Mouse (Mus musculus): ENCODE results near the gene Csnk1e.

Gene Csnk1e

DNA sequence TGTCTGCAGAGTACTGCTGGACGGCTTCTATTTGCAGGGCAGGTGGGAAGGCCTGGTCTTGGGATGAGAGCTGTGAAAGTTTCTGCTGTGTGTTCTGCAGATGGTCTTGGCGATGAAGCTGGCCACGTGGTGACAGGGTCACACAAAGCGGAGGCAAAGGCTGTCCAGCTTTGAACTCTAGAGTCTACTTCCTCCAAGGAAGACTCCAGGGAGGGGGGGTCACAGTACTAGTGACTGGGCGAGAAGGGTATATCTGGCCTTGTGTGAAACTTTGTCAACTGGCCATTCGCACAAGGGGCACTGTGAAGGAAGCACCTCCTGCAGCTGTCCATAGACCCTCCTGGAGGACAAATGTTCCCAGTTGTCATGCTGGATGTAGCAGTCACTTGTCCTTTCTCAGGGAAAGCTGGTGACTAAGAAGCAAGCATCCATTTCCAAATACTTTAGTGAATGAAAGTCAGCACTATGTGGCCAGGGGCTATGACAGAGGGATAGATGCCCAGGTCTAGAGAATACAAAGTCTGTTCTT, 32.6 kb downstream of the Csnk1e start:
- DNase-seq (ENCODE audit: low spot score), result no peak

DNA sequence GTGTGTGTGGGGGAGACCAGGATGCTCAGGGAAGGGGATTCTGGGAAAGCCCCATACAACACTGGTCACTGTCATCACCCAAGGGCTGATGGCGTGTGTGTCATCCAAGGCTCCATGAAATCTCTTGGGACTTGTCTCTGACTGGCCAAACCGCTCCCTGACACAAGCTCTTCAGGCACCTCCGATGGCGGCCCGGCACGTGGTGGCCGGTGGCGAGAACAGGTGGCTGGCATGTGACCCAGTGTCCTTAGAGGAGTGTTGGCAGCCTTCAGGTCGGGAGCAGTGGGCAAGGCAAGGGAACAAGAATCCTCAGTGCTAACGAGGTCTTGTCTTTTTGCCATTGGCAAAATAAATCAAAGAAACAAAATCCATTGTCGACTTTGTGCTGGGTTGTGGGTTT, 36.7 kb downstream of the Csnk1e start:
- no peak for DNase-seq (ENCODE audit: low spot score)

DNA sequence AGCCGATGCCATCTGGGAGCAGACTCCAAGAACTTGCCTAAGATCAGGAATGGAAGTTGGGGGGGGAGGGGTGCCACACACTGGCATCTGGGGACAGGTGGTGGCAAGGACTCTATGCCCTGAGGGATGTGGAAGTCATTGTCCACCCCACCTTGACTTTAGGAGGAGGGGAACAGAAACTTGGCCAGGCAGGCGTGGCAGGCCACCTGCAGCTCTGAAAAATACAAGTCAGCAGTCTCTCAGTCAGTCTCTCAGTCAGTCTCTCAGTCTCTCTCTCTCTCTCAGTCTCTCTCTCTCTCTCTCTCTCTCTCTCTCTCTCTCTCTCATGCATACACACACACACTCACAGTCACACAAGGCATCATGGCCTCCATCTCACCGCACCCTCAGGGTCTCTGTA, 37.1 kb downstream of the Csnk1e start:
- no peak for DNase-seq (ENCODE audit: low spot score)

DNA sequence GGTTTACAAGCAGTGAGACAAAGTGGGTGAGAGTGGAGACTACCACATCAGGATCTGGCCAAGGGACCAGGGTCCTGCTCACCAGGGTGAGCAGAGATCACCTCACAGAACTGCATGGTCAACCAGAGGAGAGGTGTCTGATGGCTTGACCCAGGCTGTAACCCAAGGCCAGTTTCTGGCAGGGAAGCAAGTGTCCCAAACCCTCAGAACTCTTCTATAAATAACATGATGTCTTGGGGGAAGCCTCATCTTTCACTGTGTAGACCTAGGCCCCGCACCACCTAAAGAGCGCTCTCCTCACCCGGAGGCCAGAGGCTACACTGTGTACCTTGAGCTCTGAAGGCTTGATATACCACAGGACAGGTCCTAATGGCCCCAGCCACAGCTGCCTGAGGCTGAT, 38.0 kb downstream of the Csnk1e start:
- no peak for DNase-seq (ENCODE audit: low spot score)

DNA sequence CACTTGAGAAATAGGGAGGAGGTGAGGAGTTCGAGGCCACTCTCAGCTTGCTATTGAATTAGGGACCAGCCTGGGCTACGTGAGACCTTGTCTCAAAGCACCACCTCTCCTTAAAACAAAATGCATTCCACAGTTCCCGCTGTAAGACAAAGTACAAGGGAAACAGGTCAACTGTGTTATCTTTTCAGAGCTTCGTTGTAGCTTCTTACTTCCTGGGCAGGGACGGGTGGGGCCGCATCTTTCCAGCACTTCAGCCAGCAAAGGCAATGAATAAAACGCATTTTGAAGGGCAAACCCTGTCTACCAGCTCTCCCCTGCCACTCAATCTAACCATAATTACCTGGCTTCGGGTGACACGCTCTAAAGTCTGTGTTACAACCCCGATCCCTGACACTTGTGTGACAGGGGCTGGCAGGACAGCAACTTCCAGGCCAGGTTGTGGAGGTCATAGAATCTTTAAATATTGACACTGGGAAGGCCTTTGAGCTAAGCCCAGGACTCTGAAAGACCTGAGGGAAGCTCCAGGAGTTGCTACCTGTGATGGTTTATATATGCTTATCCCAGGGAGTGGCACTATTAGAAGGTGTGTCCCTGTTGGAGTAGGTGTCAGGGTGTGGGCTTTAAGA, 38.8 kb downstream of the Csnk1e start:
- DNase-seq (ENCODE audit: low spot score), result no peak

DNA sequence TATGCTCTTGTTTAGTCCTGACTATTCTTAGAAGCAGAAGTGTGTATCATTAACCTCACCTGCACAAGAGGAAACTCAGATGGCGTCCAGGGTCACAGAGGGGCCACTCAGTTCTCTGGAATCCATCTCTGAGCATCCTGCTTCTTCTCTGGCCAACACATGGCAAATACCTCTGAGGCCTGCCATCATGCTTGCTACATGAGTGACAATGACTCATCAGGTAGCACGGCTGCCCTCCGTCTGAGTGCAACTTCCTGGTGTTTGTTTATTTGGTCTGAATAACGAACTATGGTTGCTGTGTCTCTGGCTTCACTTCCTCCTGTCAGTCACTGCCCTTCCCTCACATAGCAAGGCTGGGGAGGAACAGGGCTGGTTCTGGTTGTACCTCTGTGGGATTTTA, 40.9 kb downstream of the Csnk1e start:
- DNase-seq (ENCODE audit: low spot score), result peak; percentile 55

DNA sequence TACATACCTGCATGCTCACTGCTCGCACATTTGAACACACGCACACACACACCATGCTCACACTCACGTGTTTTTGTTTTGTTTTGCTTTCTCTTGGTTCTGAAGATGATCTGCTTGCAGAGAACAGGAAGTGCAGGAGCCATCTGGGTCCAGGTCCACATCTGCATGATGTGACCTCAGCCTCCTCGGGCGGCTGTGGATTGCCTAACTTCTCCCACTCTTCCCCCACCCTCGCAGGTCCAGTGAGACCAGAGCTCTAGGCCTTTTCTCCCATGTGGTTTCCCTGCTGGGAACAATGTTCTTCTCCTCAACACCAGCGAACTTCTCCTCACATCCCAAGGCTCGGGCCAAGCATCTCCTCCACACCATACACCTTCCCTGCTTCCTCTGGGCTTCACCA, 41.6 kb downstream of the Csnk1e start:
- DNase-seq (ENCODE audit: low spot score), result no peak

DNA sequence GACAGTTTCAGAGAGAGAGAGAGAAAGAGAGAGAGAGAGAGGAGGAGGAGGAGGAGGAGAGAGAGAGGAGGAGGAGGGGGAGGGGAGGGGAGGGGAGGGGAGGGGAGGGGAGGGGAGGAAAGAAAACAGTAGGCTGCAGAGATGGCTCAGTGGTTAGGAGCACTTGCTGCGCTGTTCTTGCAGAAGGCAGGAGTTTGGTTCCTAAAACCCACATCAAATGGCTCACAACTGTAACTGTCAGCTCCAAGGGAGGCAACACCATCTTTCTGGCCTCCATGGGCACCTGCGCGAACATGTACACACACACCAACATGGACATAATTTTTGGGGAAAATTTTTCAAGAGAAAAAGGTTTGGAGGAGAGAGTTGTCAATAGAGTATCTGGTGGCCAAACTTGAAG, 42.2 kb downstream of the Csnk1e start:
- DNase-seq (ENCODE audit: low spot score), result no peak

DNA sequence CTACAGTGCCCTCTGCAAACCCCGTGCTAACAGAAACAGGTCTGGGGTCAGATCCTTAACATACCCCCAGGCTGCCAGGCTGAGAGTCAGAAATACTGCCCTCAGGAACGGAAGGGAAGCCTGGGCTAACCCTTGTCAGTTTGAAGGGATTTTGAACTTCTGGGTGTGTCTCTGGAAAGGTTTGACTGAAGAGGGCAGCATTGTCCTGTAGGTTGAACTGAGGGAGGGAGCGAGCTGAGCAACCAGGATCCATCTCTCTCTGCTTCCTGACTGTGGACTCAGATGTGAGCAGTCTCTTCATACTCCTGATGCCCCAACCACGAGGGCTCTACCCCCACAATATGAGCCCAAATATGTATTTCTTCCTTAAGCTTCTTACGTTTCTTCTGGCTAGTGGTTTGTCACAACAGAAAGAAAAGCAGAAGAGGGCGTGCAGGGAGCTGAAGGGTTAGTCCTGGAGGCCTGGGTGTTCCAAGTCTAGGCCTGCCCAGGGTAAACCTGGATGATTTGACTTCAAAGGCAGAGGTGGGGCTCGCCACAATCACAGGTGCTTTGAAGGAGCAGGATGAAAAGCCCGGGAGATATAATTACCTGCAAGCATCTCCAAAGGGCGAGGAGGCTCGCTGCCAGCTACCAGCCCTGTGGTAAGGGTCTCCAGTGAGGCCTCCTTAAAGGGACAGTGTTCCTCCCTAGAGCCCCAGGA, 43.9 kb downstream of the Csnk1e start:
- no peak for DNase-seq (ENCODE audit: low spot score)

DNA sequence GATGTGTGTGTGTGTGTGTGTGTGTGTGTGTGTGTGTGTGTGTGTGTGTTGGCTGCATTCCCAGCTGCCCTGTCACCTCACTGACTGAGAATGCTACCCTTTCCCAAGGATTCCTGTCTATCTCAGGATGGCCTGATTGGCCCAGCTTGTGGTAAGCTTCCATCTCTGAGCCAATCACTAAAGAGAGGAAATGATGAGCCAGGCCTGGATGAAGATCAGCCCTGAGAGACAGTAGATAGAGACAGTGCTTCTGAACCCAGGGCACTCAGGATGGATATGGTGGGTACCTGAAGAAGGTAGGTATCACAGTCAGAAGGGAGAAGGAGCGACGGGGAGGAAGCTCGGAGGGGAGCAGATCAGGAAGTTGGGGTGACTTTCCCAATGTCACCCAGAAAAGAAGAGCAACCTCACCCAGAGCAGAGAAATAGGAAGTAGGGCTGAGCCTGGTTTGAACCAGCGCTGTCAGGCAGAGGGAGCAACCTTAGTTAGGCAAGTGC, 46.2 kb downstream of the Csnk1e start:
- DNase-seq (ENCODE audit: low spot score), result peak; percentile 43

DNA sequence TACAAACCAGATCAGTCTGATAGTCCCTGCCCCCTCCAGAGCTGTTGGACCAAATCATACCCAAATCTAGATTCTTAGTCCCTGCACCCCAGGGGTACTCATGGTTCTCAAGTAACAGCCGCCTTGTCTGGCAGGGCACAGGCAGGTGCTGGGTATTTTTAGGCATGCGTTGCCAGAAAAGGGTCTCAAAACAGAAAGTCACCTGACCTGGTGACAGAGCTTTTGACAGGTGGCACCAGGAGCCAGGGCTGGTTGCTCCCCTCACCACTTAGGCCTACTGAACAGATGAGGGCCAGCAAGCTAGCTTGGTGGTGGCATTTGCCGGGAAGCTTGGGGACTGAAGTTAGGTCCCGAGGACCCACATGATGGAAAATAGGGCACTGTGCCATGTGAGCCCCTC, 48.8 kb downstream of the Csnk1e start:
- DNase-seq (ENCODE audit: low spot score), result no peak

DNA sequence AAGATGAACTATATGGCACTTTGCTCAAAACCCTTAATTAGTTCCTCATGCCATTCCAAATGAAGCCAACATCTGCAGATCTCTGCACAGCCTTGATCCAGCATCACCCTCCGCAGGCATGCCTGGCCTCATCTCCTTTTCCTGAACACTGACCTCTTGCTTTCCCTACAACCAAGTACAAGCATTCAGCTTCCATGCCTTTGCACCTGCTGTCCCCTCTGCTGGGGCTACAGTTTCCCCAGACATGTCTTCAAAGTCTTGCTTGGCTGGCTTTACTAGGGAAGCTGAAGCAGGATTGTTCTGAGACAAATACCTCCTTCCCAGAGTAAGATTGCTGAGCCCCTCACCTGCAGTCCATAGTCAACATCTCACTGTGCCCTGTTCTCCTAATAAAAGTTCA, 51.1 kb downstream of the Csnk1e start:
- no peak for DNase-seq (ENCODE audit: low spot score)

DNA sequence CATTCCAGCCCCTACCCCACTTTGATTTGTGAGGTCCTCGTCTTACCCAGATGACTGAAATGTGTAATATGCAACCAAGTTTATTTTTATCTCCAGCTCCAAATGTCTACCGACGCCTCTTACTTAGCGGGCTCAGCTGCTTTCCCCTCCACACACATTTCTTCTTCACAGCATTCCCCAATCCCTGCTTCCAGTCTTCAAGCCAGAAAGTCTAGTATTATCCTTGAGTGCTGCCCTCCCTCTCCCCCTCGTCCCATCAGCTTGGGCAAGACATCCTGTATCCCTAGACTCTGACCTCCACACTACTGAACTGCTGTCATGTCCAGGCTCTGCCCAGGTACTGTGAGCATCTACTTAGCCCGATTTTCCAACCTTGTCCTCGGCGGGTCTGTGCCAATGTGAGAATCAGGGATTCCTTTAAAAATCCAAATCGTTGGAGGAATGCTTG, 51.6 kb downstream of the Csnk1e start:
- no peak for DNase-seq (ENCODE audit: low spot score)

DNA sequence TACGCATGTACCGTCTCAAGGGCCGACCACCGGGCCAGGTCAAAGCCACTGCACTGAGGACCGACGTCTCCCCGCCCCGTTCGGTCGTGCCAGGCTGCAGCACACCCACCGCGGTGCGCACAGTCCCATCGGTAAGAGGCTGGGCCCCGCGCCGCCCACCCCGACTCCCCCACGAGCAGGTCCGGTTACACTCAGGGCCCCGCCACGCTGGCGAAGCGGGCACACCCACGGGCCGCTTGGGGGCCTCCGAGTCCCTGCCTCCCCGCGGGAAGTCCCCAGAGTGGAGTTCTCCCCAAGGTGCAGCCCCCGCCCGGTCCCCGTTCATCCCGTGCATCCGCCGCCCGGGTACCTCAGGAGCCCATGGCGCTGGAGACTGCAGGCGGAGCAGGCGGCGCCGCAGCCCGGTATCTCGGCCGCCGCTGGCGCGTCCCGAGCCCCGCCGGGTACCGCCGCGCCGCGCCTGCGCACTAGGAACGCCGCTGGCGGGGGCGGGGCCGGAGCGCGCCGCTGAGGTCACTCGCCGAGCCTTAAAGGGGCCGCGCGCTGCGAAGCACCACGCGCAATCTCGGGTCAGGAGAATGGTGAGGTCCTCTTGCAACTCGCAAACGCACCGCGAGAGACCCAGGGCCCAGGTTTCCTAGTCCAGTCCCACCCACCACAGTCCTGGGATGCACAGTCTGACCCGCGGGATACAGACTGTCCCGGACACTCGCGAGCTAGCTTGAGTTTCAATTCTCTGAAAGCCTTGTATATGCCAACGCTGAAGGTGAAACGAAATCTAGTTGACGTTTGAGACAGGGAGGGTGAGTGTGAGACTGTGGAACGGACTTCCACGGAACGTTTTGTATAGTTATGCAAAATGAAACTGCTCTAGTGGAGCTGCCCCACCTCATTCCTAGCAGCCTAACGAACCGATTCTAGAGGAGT, 52.3 kb downstream of the Csnk1e start, which contains the start of gene Tmem184b:
Gene Tmem184b (minus strand): TSS at position 734 of the 927 bp plus-strand sequence.
- peak; percentile 96 for DNase-seq (ENCODE audit: low spot score)

DNA sequence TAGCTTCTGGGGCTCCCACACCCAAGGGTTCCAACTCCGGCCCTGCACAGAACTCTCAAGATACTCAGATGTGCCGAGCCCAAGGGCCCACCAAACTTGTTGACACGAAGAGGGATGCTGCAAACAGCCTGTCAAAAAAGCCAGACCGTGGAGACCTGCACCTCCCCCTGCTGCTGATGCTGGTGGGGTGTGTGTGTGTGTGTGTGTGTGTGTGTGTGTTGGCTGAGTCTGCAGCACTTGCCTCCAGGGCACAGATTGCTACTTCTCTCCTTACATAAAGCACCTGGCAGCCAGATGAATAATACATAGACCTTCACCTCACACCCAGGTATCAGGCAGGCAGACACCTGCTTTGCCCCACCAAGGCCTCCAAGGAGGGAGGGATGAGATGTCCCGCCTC, 53.2 kb downstream of the Csnk1e start:
- peak; percentile 46 for DNase-seq (ENCODE audit: low spot score)

DNA sequence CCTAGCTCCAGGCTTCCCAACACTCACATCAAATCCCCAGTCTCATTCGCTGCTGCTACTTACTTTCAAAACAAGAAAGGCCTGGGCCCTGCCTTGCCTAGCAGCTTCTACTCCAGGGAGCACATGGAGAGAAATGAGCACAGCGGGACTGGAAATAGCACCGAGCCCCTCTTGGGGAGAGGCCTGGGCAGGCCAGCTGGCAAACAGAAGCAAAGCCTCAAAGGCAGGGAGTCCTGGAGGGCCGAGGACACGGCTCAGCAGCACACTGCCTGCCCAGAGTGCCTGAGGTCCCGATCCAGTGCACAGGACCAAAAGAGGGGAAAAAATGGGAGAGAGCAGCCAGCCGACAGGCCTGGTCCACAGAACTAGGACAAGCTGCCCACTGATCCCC, 54.4 kb downstream of the Csnk1e start:
- no peak for DNase-seq (ENCODE audit: low spot score)

DNA sequence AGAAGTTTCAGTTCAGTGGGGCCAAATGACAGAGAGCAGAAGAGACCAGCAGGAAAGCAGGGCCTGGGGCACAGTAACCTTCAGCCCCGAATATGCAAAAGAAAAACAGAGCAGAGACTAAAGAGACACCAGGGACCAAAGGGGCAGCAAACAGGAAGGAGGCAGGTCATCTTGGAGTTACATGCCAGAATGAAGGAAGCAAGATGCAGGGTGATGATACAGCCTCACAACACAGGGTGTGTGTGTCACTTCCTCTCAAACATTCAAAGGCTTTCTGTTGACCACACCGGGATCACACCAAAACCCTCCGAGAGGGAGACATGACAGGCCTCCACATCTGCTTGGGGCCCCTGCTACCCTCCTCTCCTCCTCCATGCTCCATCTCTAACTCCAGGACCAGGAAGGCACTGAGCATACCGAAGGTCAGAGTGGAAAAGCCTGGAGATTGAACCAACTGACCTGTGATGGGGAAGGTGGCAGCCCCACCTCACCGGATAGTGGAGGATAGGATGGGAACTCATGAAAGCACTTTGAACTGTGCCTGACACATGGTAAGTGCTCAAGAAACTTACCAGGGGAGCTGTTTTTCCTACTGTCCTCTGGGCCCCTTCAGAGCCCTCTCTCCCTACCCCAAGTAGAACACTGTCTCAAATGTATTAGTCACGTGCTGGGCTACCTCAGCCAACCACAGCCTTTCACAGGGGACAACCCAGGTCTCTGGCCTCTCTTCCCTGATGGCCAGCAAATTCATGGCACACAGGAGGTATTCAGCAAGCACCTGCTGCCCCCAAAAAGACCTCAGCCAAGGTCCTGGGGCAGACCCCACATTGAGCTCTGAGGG, 55.0 kb downstream of the Csnk1e start:
- no peak for DNase-seq (ENCODE audit: low spot score)

DNA sequence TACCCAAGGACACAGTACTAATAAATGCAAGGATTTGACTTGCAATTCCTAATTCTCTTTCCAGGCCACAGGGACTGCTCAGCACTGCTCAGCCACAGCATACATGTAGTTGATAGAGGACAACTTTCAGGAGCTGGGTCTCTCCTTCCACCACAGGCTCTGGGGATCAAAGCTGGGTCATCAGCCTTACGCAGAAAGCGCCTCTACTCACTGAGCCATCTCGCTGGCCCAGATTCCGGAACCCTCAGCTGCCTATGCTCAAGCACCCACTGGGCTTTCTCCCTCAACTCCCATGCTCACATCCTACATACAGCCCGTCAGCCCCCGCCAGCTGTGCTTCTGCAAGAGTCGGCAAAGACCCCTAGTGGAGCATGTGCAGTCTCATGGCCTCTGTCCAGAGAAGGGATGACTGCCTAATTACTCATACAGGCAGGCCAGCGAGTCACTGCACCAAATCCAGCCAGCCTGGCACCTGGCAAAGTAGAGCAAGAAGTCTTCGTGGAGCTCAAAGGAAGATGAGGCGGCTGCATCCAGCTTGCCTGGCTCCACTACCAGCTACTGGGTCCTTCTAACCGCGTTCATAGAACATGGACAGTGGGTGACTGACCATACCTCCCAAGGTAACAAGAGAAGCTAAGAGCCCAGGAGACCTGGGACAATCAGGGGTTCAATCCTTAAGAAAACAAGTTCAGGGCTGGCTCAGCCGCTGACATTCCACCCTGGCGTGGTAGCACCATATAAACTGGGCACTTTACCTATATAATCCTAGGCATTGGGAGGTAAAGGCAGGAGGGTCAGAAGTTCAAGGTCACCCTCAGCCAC, 55.9 kb downstream of the Csnk1e start:
- no peak for DNase-seq (ENCODE audit: low spot score)

DNA sequence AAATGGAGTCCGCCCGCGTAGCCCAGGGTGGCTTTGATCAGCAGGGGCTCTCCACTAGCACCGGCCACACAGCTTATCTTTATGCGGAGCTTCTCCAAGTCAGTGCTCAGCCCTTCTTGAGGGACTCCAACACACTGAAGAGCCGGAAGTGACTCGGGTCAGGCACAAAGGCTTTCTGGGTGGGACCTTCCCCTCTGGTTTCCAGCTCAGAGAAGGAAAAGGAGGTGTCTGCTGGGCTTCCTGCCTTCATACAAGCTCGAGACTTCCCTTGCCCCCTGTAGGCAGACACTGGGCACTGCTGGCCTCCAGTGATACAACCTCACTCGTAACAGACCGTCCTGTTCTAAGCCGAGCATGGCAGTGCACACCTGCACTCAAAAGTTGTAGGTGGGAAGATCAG, 58.6 kb downstream of the Csnk1e start:
- DNase-seq (ENCODE audit: low spot score), result no peak

DNA sequence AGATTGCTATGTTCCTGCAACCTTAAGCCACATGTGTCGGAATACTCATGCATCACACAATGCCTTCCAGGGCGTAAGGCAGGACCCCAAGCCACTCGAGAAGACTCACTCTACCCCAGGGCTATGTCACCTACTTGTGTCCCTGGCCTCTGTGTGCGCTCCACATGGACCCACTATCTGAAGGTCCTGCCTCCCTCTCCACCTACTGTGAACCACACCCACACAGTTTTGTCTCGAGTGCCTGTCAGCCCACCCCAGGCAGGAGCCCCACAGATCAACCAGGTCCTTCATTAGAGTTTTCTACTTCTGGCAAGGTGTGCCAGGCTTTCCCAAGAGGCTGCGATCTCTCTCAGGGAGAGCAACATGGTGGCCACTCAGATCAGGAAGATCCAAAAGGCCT, 60.1 kb downstream of the Csnk1e start:
- no peak for DNase-seq (ENCODE audit: low spot score)

DNA sequence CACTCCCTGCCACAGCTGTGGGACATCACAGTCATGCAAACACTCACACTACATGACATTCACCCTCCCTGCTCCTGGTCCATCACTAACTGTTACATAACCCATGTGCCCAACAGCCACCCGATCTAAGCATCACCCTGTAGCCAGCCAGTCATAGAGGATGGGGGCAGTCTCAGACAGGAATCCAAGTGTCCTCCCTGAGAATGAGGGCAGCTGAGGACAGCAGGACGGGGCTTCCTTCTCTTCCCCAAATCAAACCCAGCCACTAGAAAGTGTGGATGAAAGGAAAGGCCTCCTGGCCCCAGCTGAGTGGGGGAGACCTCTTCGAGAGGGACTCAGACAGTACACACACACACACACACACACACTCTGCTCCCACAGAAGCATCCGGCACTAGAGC, 60.5 kb downstream of the Csnk1e start:
- no peak for DNase-seq (ENCODE audit: low spot score)

Data from MN1 (cell line).